Mouse (Mus musculus) spleen, adult 12 weeks (tissue): ENCODE measurements around the gene Cbl.

Experiments used
- DNase-seq: peaks from one replicate; pipeline ENCODE4 v3.0.0; 2022; ENCODE audit warnings: low spot score

Cbl gene

DNA sequence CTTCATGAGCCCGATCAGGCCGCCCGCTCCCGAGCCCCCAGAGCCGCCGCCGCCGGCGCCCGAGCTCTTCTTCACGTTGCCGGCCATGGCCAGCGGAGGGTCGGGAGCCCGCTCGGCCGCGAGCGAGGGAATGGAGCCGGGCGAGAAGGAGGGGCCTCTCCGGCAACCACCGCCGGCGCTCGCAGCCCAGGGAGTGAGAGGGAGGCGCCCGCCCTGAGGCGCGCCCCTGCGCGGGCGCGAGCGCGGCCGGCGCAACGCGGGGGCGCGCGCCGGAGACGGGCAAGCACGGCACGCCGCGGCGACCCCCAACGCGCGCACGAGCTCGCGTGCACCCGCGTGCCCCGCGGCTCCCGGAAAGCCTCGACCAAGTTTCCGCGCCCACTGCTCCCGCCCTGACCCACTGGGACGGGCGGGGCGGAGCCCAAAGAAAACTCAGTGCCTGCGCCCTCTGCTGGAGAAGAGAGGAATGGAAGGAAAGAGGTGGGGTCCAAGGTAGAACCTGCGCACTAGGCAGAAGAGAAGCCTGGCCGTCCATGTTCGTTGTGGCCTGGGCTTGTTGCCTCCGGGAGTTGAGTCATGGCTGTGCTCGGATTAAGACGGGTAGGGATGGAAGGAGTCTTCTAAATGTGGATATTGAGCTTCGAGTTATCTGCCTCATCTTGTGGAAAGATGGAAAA, at the start of gene Cbl:
Cbl (minus strand) TSS at position 248 of the 677 bp plus-strand sequence.
- DNase-seq: peak; percentile 96

DNA sequence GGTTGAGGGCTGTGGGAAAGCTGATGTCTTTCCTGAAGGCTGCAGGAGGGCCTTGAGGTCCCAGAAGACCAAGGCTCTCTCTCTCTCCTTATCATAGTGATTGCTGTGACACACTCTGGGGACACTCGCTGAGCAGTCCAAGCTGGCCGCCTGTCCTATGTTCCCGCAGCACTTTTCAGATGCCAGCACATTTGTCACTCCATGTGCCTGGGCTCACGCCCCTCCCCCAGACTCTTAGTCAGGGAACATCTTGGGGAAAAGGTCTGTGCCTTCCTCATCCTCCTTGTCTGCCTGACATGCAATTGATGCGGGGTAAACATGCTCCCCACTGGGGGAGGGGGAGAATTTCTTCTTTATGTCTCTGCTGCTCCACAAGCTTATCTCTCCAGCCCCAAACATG, 49.3 kb upstream of the Cbl start:
- DNase-seq: no peak

DNA sequence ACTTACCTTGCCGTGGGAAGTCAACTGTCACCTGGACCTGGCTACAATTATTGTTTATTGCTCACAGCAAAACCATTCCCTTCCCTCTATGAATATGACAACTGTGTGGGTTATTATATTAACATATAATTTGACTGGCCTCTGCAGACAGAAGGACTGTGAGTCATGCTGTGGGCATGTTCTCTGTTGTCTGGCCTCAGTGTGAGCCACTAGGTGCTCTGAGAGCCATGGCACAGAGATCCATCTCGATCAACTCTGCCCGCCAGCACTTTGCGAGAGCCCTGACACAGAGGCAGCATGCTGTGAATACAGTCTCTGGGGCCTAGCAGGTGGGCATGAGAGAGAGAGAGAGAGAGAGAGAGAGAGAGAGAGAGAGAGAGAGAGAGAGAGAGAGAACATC, 36.1 kb upstream of the Cbl start:
- no peak for DNase-seq

DNA sequence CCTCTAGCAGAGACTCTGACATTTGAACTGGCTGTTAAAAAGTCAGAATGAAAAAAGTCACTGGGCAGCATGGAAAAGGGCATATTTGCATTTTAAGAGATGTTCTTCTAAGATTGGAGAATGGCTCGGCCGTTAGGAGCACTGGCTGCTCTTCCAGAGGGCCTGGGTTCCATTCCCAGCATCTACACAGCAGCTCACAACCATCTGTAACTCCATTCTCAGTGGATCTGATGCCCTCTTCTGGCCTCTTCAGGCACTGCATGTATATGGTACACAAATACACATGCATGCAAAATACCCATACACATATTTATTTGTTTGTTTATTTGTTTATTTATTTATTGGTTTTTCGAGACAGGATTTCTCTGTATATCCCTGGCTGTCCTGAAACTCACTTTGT, 35.2 kb upstream of the Cbl start:
- peak; percentile 45 for DNase-seq

DNA sequence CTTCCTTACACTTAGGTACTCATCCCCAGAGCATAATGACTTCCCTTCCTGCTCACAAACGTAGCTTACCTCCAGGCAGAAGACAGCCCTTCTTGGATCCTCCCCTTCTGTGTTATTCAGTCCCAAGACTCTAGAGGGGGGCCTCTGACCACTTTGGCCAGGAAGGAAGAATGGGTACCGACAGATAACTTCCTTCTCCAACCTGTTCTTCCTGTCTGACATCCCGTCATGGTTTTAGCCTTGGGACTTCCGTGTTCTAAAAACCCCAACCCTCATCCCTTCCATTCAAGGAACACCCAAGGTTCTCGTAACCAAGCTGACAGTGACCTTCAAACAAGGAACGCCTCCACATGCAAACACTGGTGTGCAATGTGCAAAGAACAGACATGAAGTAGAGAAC, 34.6 kb upstream of the Cbl start, which contains the start of gene Nlrx1:
Nlrx1 (minus strand) TSS at position 168 of the 400 bp plus-strand sequence.
- DNase-seq: no peak

DNA sequence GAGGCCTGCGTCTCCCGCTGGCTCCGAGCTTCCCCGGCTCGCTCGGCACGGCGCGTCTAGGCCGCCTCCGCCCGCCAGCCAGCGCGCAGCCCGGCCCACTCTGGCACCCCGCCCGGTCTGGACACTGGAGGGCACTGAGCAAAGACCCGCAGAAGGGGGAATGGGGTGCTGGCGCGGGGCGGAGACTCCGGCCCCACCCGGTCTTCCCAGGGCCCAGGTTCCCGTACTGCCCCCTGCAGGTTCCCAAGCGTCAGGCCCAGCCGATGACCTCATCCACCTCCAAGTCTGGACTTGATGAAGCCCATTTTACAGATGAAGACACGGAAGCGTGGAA, 34.1 kb upstream of the Cbl start:
- DNase-seq: peak; percentile 66

DNA sequence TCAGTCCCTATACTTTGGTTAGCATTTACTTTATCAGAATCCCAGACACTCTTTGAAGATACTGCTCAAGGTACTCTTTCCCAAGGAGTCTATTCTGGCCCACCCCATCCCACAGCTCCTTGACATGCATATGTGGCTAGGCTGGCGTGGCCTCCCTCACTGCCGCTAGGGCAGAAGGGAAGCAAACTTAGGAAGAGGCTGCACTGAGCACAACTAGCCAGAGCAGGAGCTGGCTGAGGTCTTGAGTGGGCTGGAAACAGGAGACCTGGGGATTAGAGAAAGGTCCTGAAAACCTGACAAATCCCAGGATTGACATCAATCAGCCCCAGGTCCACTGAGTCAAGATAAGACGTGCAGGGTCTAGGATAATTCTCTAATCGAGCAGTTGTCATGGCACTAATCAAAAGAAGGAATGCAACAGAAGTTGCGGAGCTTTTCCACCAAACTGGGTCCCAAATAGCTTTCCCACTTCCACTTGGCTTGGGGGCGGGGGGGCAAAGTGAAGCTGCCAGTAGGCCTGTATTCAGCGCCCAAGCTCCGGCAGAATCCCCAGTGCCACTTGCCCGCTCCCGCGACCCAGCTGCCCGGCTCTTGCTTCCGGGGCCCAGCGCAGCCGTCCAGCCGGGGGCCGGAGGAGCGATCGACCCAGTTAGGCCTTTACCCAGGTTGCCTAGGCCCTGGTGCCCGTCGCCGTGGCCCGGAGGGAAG, 33.6 kb upstream of the Cbl start:
- DNase-seq: no peak

DNA sequence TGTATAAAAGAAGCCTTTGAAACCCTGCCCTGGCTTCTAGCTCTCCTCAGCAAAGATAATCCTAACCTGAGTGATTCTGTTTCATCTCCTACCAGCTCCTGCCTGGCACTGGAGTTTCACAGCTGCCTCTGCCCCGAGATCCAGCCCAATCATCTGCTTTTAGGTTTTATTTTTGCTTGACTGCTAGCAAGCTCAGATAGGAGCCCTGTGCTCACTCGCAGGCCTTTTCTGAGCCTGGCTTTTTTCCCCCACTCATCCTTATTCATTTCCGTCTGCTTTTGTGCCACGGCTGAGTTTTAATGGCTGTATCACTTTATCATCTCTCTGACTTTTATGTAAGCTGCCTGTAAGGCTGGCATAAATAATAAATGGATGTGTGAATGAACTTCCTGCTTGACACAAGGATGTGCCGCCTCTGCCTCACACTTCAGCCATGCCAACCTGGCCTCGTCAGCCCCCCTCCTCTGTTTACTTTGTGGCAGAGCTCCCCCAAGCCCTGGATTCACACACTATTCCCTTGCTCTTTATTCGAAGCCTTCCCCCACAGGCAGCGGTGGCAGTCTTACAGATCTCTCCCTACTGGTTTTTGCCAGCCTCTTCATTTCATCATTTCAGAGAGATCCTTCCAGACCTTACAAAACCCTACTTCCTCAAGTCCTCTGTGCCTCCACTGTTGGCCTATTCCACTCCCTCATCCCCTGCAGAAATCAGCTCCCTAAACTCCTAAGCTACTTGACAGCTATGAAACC, 32.8 kb upstream of the Cbl start:
- DNase-seq: no peak

DNA sequence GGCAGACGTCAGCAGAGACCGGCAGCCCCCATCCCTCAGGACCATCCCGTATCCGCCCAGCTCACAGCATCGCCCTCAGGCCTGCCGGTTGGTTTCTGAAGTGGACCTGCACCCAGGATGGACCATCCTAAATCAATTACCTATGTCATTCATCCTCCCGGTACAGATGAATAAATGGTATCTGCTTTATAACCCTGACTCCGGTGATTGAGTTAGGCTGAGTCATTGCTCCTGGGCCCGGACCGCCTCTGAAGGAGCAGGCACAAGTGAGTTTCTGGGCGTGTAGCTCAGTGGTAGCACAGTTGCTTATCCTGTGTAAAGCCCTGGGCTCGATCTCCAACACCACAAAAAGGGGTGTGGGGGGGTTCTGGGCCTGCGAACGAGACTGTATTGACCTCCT, 27.5 kb upstream of the Cbl start:
- DNase-seq: no peak

DNA sequence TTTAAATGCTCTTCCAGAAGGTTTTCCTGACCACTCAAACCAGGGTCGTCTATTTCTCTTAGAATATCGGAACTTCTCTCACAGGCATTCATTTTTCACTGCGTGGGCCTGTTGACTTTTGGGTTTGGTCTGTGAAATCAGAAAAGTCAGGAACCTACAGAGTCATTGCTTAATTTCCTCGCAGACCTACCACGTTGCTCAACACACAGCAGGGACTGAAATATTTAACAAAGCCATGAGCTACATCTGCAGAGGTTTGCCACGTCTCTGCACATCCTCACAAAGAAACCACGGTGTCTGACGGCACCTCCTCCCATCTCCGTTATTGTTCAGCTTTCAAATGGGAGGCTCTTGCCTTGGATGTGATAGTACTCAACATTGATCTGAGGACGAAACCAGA, 25.2 kb upstream of the Cbl start:
- no peak for DNase-seq

DNA sequence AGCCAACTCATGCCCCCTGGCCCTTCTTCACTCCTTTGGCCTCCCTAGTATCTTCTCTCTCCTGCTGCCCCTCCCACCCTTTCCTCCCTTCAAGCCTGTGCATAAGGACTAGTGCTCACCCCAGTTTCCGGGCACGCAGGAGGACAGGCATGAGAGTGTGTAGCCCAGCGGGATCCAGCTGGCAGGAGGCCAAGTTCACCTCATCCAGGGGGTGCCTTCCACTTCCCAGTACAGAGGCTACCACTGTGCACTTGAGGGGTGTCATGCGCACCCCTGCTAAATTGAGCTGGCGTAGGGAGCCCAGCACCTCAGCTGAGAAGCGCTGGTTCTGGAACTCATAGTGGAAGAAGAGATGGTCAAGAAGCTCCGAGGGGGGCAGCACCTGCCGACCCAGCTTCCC, 22.4 kb upstream of the Cbl start:
- DNase-seq: no peak

DNA sequence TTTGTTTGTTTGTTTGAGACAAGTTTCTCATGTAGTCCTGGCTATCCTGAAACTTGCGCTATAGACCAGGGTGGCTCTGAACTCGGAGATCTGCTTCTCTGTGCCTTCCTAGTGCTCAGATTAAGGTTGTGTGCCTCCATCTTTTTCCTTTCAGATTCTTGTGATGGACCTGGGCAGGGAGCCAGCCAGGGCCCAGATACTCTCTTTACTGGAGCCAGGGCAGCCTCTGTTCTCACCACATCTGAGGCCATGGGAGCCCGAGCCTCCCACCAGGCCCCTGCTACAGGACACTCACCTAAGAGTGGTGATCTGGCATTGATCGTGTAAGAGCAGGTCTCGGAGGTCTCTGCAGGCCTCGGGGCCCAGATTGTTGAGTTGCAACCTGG, 21.3 kb upstream of the Cbl start:
- DNase-seq: no peak

DNA sequence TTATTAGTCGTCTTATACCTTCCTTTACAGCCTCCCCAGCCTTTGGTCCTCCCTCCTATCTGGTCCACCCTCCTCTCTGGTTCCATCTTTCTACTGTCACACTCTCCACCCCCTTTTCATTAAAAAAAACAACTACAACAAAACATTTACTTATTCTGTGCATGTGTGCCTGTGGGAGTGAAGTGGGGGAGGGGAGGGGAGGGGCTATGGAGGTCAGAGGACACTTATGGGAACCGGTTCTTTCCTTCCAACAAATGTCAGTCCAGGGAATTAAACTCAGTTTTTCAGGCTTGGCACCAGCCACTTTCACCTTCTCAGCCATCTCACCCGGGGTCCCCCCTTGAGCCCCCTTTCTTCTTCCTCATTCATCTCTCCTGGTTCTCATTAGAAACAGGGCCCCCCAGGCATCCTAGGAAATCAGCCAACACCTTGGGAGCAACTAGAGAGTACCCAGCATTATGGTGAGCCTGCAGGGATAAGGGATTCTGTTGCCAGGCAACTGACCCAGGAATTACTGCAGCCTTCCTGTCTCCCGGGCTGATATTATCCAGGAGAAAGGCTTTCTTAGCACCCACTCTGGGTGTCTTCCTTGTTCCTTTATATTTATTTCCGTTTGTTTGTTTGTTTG, 20.8 kb upstream of the Cbl start:
- DNase-seq: no peak

DNA sequence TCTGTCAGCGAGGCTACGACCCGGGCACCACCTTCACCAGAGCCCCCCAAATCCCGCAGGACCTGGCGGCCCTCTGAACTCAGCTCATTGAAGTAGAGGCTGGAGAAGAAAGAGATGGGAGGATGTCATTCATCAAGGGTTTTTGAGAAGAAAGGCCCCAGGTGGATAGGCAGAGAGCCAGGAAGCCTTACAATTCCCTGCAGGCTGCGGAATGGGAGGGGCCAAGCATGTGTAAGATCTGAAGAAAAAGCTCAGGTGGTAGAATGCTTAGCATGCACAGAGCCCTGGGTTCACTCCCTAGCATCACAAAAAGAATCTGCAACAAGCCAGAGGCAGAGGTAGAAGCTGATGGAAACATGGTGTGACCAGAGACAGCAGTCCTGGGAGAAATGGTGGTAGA, 19.6 kb upstream of the Cbl start:
- DNase-seq: no peak

DNA sequence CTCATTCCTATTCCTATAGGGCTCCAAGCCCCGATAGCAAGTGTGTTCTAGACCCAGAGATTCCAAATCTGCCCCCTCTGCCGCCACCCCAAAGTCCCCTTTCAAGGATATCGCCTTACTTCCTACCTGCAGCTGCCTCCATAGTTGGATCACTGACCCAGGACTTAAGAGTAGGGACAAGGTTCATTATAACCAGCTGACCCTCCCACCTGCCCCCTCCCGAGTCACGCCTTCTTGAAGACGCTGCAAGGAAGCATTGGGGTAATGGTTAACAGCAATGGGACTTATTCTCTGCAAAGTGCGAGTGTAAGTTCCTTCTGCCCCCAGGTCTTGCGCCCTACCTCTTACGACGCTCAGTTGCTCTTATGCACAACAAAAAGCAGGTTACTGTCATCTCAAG, 17.5 kb upstream of the Cbl start, which contains the start of gene Pdzd3:
Pdzd3 (minus strand) TSS at position 158 of the 400 bp plus-strand sequence.
- no peak for DNase-seq

DNA sequence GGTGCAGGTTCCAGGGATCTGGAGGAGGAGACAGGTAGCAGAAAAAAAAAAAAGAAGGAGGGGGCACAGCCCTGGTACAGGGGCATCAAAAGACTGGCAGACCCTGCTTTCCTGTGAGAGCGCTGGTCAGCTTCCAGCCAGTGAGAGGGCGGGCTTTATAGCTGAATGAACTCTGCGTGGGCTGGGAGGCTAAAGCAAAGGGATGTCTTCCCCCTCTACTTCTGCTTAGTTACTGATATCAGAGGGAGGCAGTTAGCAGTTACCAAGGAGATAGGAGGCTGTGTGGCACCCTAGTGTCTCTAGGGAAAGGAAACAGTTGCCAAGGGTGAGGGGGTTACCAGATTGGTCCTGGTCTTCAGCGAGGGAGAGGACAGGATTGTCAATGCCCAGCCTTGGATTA, 16.6 kb upstream of the Cbl start:
- DNase-seq: no peak

DNA sequence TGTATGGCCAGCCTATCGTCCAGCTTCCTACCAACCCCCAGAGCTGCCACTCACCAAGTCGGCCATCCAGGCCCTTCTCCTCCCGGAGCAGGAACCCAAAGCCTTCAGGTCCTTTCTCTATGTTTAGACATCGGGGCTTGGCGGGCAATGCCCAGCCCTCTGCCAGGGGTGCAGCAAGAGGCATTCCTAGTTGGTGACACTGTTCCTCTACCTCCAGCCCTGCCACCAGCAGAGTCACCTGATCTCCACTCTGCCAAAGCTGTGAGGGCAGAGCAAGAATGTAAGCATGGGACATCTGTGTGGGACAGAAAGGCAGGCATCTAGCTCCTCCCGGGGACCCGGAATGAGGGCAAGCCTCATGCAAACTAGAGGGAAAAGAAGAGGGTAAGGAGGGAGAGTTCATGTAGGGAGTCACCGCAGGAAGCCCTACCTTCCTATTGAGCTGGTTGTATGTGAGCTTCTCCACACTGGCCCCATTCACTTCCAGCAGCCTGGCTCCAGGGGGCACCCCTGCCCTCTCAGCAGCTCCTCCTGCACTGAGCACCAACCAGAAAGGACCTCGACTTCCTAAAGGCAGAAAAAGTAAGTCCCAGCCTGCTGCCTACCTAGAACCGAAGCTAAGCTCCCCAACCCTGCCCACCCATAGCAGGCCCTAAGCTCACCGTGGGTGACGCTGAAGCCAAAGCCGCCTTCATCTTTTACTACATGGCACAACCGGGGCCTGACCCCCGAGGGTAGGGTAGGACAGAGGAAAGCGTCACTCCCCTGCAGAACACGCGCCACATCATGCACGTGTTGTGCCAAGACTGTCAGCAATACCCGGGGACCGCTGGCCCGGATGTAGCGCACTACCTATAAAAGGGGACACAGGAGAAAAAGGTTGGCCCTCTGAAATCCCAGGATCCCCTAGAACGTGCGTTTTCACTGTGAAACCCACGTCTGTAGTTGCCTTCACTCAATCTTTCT, 15.6 kb upstream of the Cbl start:
- peak; percentile 32 for DNase-seq

DNA sequence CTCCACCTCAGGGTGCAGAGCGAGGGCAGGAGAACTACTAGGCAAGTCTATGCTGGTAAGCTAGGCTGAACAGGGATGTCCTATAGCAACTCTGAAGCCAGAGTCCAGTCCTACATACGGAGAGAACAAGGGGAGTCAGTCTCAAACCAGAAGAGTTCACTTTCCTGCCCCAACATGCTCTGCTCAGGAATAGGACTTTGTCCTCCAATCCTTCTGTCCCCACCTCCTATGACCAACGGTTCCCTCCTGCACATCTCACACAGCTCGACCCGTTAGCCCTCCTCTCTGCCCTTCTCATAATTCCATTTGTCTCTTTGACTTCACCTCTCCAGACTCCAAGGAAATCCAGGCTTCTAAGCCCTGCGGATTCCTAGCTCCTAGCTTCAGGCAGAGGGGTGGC, 14.1 kb upstream of the Cbl start:
- no peak for DNase-seq

DNA sequence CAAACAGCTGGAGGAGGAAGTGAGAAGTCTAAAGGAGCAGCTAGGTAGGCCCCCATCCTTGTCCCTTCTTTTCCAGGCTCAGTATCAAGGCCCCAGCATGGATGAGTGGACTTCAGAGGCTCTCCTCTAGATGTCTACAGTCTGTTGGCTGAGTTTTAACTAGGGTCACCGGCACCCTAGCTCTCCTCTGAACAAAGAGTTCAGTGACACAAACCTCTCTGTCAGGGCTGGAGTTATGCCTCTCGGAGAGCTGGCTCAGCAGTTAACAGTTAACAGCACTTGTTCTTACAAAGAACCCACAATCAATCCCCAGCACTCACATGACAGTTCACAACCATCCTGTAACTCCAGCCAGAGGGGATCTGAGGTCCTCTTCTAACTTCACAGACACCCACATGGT, 9.8 kb upstream of the Cbl start:
- DNase-seq: no peak

DNA sequence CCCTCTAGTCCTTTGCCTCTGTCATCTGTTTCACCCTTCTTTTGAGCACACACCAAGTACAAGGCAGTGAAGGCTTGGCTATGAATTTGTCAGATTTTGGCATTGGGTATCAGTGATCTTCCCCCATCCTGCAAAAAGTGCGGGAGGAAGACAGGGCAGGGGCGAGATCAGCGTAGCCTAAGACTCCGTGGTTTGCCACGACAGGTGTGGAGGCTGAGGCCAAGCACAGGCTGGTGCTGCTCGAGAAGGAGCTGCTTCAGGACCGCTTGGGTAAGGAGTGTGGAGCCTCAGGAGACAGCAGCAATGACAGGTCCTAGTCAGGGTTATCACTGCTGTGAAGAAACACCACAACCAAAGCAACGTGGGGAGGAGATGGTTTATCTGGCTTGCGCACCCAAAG, 7.6 kb upstream of the Cbl start:
- DNase-seq: no peak

DNA sequence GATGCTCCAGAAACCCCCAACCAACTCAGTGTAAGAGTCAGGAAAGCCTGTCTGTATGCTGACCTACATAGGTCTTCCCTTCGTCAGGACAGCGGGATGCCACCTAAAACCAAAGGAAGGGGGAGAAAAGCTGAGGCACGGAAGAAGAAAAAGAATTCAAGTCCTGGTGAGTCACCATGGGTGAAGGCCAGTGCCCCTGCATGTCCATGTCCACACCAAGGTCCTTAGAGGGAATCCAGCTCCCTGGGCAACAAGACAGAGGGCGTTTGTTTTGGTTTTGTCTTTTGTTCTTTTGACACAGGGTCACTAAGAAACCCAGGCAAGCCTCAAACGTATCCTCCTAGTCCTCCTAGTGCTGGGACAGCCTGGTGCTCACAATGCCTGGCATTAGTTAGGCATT, 7.1 kb upstream of the Cbl start:
- DNase-seq: no peak

DNA sequence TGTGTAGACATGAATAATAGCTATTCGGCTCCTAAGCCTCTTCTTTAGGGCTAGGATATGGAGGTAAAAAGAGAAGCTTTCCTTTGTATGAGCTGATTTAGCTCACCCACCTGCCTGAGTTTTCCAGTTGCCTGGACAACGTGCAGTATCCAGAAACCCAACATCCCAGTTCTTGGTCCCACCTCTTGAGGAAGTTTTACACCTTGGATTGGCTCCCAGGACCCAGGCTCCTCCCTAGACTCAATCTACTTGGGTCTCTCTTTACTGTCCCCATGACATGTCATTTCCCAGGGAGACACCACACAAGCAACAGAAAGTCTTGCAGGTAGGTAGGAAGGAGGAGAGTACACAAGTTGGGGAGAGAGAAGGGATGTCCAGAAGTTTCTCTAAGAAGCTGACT, 6.5 kb upstream of the Cbl start, which contains the start of gene Ccdc153:
Ccdc153 (plus strand) TSS at position 278 of the 400 bp plus-strand sequence.
- no peak for DNase-seq
